Mouse (Mus musculus) heart, adult 9 months (tissue): ENCODE results near the gene Gm5662.
"Not testable (repeated sequence)": the region's sequence is repeated elsewhere in the genome, so short reads cannot be mapped to it uniquely, and the experiment has no call there.

Experiments used
- DNase-seq, 2 experiments: peaks; one replicate each; pipeline ENCODE4 v3.0.0; 2022; ENCODE audit warnings: low spot score in 2 of 2

Gene Gm5662

DNA sequence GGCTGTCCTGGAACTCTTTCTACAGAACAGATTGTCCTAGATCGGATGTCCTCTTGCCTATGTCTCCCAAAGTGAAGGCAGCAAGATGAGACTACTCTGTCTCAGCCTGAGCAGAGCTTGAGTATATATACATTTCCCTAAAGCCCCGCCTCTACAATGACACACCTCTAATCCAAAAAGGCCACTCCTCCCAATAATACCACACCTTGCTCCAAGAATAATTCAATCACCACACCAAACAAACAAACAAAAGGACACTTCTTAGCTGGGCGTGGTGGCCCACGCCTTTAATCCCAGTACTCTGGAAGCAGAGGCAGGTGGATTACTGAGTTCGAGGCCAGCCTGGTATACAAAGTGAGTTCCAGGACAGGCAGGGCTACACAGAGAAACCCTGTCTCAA is at the start of gene Gm5662:
TSS of gene Gm5662 (minus strand) at position 101 of the 400 bp plus-strand sequence.
- not testable (repeated sequence) for DNase-seq

DNA sequence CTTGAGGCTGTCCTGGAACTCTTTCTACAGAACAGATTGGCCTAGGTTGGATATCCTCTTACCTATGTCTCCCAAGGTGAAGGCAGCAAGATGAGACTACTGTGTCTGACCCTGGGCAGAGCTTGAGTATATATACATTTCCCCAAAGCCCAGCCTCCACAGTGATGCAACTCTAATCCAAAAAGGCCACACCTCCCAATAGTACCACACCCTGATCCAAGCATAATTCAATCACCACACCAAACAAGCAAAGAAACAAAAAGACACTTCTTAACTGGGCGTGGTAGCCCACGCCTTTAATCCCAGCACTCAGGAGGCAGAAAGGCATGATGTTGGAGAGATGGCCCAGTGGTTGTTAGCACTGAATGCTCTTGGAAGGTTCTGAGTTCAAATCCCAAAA is 49.6 kb upstream of the Gm5662 start, which contains the start of gene Gm5039:
TSS of gene Gm5039 (minus strand) at position 101 of the 400 bp plus-strand sequence.
- not testable (repeated sequence) for DNase-seq

DNA sequence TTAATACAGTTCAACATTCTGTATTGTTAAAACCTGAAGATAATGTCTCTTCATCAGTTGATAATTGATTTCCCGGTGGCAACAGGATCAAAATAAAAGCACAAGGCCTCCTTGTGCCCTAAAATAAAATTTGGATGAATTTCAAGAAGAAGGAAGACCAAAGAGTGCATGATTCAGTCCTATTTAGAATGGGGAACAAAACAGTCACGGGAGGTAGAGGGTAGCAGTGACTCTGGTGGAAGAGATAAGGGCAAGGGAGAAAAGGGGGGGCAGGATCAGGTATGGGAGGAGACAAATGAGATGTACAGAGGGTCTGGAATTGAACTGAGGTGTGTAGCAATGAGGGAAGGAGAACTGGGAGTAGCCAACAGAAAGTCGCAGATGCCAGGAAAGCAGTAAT is 40.3 kb upstream of the Gm5662 start:
- DNase-seq: no peak

DNA sequence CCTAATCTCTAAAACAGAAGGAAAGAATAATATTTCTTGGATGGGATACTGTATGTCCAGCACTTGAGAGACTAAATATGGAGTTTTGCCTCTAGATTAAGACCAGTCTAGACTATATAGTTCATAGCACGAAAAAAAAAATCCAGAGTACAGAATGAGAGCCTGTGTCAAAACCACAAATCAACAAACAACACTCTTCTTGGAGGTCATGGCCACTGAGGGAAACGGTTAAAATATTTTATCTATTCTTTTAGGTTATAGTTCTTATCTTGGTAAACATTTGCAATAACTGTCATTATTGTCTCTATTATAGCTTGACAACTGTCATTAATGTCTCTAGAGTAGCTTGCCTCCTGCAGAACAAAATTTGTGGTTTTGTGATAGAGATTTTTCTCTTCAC is 22.9 kb upstream of the Gm5662 start:
- DNase-seq: not testable (repeated sequence)

DNA sequence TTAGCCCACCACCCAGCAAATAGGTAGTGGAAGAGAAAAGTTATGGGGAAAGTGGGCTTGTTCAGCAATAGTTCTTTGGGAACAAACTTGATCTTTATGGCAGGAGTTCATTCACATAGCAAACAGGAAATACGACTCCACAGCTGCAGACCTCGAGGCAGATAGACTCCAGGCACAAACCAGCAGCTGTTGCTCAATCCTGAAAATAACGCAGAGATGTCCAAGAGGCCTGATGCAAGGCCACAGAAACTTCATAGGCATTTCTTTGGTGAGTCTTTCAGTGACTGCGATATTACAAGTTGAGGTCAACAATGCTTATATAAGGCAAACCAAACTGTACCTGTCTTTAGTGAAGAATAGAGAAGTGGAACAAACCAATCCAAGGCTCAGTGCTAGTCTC is 18.8 kb upstream of the Gm5662 start:
- not testable (repeated sequence) for DNase-seq

DNA sequence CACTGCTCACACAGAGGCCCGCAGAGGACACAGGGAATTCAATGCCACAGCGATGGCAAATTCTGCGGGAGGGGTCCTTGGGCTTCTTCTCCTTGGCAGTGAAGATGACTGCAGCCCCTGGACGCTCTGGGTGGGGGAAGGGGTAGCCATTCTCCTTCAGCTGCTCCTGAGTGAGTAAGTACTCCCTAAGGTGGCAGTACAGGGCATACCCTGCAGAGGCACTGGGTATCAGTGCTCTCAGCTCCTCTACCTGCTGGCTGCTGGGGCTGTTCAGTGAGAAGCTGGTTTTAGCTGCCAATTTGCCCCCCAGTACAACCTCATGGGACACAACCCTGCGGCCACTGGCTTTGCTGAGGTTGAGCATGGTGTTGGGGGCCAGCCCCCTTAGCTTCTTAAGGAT is 10.9 kb upstream of the Gm5662 start:
- DNase-seq: not testable (repeated sequence)

DNA sequence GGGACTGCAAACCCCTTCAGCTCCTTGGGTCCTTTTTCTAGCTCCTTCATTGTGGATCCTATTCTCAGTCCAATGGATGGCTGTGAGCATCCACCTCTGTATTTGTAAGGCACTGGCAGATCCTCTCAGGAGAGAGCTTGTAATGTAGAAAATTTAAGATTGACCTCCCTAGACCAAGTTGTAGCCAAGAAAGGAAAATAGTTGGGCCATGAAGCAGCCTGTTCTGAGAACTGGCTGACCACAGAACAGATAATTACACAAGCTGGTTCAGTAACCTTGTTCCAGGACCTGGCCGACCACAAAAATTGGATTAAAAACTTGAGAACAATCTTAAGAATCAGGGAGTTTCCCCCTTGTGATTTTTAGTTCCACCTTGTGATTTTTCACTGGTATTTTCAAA is 17.1 kb downstream of the Gm5662 start:
- DNase-seq: no peak

DNA sequence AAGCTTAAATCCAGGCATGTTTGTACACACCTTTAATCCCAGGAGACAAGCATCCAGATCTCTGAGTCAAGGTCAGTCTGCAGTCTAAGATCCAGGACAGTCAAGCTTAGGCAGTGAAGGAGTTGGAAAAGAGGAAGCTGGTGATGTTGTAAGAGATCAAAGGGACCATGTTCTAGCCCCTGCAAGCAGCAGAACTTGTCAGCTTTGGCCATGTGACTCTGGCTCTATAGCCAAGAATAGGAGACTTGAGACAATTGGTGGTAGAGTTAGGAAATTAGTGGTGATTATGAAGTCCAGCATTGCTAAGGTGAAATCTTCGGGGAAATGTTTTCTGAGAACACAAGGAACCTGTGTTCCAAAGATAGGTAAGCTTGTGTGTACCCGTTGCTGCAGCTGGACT is 18.4 kb downstream of the Gm5662 start:
- not testable (repeated sequence) for DNase-seq

DNA sequence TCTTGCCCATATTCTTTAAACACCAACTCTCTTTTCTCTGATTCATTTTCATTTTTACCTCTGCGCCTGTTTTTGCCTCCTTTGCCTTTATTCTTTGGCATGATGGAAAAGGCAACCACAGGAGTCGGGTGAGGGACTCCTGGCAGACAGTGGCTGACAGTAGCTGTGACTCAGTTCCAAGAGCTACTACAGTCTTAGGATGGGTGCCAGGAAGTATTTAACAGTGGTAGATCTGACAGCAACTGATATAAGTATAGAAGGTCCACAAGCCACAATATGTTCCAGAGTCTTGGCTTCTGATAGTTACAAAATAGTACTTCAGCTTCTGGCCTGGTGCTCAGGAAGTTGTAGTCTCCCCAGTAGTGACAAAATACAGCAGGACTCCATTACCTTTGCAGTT is 24.3 kb downstream of the Gm5662 start, which contains the start of gene Gm8332:
TSS of gene Gm8332 (minus strand) at position 101 of the 400 bp plus-strand sequence.
- DNase-seq: not testable (repeated sequence)

DNA sequence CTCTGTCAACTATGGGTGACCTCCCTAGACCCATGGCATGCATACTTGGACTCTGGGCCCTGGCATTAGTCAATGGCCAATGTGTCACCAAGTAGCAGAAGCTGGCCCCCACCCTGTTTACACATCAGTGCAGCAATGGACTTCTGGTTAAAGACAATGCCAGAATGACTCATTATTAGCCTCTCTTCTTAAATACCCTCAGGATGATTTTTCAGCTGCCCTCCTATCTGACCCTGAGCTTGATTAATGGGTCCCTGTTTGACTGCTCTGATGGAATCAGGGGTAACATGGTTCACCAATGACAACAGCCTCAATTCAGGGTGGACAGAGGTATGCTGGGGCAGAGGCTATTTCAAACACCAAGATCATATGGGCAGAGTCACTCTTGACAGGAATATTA is 28.5 kb downstream of the Gm5662 start:
- DNase-seq: not testable (repeated sequence)

DNA sequence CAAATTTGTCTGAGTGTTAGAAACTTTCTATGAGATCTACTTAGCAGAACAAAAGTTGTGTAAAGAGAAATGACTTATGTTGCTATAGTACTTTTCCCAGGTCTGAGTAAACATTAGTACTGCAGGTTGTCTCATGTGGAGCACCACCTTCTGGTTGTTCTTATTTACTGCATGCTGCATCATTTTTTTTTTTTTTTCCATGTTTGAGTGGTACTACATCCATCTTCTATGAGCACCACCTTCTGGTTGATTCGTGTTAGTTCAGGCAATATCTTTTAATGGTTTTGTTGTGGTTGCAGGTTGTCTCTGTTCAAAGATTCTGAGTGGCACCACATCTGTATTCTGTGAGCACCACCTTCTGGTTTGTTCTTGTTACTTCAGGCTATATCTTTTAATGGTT is 31.4 kb downstream of the Gm5662 start:
- DNase-seq: not testable (repeated sequence)
